Mouse (Mus musculus) lung, embryonic 15.5 days (tissue): ENCODE data around the gene Sfxn1. TPM values are rescaled to one million over a fixed set of nuclear protein-coding genes. Genes with fewer than 3 reads are reported as not detected.

ENCODE experiments used
- ATAC-seq: fragments of 200-750 bp; cut with Nextera tagmentation; 2 replicates; pipeline ENCODE4 v1.8.0; 2017; ENCODE audit warnings: moderate number of reproducible peaks, borderline replicate concordance; ENCODE audit not compliant: low FRiP score, low TSS enrichment; ENCODE audit errors: extremely low read depth
- H3K27ac ChIP-seq: fragments of 300-500 bp; sonication (generic); 2 replicates; pipeline ENCODE4 v1.5.1; 2015; ENCODE audit warnings: moderate library complexity, mild to moderate bottlenecking, inconsistent platforms
- H3K27me3 ChIP-seq: fragments of 300-500 bp; sonication (generic); 2 replicates; pipeline ENCODE4 v1.6.1; 2015; ENCODE audit warnings: inconsistent platforms
- H3K36me3 ChIP-seq: fragments of 300-500 bp; sonication (generic); 2 replicates; pipeline ENCODE4 v1.6.1; 2015; ENCODE audit warnings: inconsistent platforms
- H3K4me1 ChIP-seq: fragments of 300-500 bp; sonication (generic); 2 replicates; pipeline ENCODE4 v1.6.1; 2015; ENCODE audit warnings: inconsistent platforms
- H3K4me2 ChIP-seq: fragments of 300-500 bp; sonication (generic); 2 replicates; pipeline ENCODE4 v1.6.1; 2015; ENCODE audit warnings: inconsistent platforms, mild to moderate bottlenecking, moderate library complexity
- H3K4me3 ChIP-seq: fragments of 300-500 bp; sonication (generic); 2 replicates; pipeline ENCODE4 v1.5.1; 2015; ENCODE audit warnings: mild to moderate bottlenecking, inconsistent platforms
- H3K9ac ChIP-seq: fragments of 300-500 bp; sonication (generic); 2 replicates; pipeline ENCODE4 v1.6.1; 2015; ENCODE audit warnings: inconsistent platforms
- H3K9me3 ChIP-seq: fragments of 300-500 bp; sonication (generic); 2 replicates; pipeline ENCODE4 v1.6.1; 2016; ENCODE audit warnings: inconsistent platforms
- WGBS: fragments of 180-500 bp; shearing (Covaris S2); methylation state at CpG from one replicate; pipeline ENCODE4 v1.1.7; 2015; 5-methylcytosine and 5-hydroxymethylcytosine counted together
- polyA plus RNA-seq: library from polyadenylated mRNA; unstranded; fragments of >200 nt; fragmentation: Nextera tagmentation; extraction: Ambion mirVana; gene quantifications from 2 replicates; pipeline ENCODE4 v1.2.1, GENCODE M21; 2015

Sfxn1 gene
- polyA plus RNA-seq, 1 experiment from 2014 or later = 61.5 TPM

DNA sequence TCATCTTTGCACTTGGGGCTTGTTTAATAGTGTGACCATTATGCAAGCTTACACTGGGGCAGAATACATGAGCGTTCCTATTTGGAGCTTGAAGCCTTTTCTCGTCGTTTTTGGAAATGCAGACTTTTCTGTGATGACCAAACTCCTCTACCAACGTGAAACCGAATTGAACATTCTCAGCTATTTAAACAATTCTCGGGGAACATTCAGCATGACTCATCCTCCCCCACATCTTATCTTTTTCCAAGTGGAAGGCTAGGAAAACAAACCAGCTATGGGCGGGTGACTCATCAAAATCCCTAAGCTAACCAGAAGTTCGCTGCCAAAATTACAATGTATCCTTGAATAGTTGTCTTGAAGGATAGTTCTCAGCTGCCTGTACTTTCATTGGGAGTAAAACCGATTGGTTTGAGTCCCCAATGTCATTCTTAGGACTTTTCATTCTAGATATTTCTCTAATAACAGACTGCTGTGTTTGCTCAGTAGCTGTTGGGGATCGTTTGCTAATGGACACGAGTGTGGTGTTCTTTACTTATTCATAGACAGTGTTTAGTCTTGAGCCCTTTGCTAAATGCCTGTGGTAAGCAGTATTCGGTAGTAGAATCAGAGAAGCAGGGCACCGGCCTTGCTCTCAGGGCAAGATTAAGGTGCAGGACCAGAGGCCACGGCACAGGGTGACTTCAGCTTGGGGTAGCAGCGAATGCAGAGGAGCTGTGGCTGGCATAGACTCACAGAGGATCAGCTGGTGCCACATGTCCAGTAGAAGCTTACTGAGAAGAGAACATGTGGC is 29.6 kb downstream of the Sfxn1 start:
- ATAC-seq = no peak
- H3K27ac ChIP-seq = no peak overlapping the region
- H3K4me3 ChIP-seq = no peak overlapping the region
- H3K36me3 ChIP-seq = peaks cover 25% of the 10 kb centered on the region
- no peaks in the 10 kb centered on the region for H3K27me3 ChIP-seq
- H3K9ac ChIP-seq = no peak overlapping the region
- H3K9me3 ChIP-seq = no peaks in the 10 kb centered on the region
- no peaks in the 10 kb centered on the region for H3K4me1 ChIP-seq
- 68% methylated on average over 15 of the region's 15 CpGs for WGBS
- H3K4me2 ChIP-seq = no peak overlapping the region

DNA sequence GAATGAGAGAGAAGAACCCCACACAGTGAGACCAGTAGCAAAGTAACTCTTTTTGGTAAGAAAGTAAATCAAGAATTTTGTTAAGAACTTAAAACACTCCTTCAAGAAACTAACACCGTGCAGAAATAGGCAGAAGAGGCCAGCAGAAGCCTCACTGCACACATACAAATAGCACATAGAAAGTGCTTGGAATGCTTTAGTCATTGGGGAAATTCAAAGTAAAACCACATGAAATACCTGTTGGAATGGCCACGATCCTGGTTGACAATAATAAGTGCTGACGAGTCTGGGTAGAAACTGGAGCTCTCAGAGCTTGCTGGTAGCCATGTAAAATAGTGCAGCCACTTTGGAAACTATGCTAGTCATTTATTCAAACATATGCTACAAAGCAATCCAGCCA is 30.4 kb downstream of the Sfxn1 start:
- Histone ChIP-seq H3K27me3 (no peaks in the 10 kb centered on the region), H3K36me3 (peaks cover 29% of the 10 kb centered on the region), H3K4me1 (no peaks in the 10 kb centered on the region), H3K9me3 (no peaks in the 10 kb centered on the region), H3K4me3 (no peak overlapping the region), H3K27ac (no peak overlapping the region), H3K9ac (no peak overlapping the region), H3K4me2 (no peak overlapping the region)
- 88% methylated on average over 3 of the region's 3 CpGs for WGBS
- no peak for ATAC-seq

GRCm38 (mm10) chr13:54103271-54103670 is 31.6 kb downstream of the Sfxn1 start:
- Histone ChIP-seq H3K36me3 (peaks cover 22% of the 10 kb centered on the region), H3K27ac (no peak overlapping the region), H3K27me3 (no peaks in the 10 kb centered on the region), H3K4me2 (no peak overlapping the region), H3K9me3 (no peaks in the 10 kb centered on the region), H3K9ac (no peak overlapping the region), H3K4me1 (no peaks in the 10 kb centered on the region), H3K4me3 (no peak overlapping the region)
- no peak for ATAC-seq
- 65% methylated on average over 3 of the region's 3 CpGs for WGBS

- no peak for ATAC-seq
- Histone ChIP-seq H3K27me3 (no peaks in the 10 kb centered on the region), H3K4me3 (no peak overlapping the region), H3K9me3 (no peaks in the 10 kb centered on the region), H3K36me3 (peaks cover 21% of the 10 kb centered on the region), H3K9ac (no peak overlapping the region), H3K27ac (no peak overlapping the region), H3K4me1 (no peaks in the 10 kb centered on the region), H3K4me2 (no peak overlapping the region)
- 70% methylated on average over 10 of the region's 10 CpGs for WGBS
These were observed 32.2 kb downstream of the Sfxn1 start for GRCm38 (mm10) chr13:54103866-54104265.

- H3K4me3 ChIP-seq = no peak overlapping the region
- H3K36me3 ChIP-seq = no peaks in the 10 kb centered on the region
- no peak overlapping the region for H3K9ac ChIP-seq
- H3K9me3 ChIP-seq = no peaks in the 10 kb centered on the region
- no peak overlapping the region for H3K27ac ChIP-seq
- no peaks in the 10 kb centered on the region for H3K4me1 ChIP-seq
- WGBS = 51% methylated on average over 11 of the region's 11 CpGs
- no peaks in the 10 kb centered on the region for H3K27me3 ChIP-seq
- H3K4me2 ChIP-seq = no peak overlapping the region
- no peak for ATAC-seq
These were observed 42.3 kb downstream of the Sfxn1 start for GRCm38 (mm10) chr13:54113819-54114550.

- H3K4me2 ChIP-seq = no peak overlapping the region
- no peaks in the 10 kb centered on the region for H3K27me3 ChIP-seq
- WGBS = 59% methylated on average over 5 of the region's 5 CpGs
- H3K4me1 ChIP-seq = no peaks in the 10 kb centered on the region
- H3K4me3 ChIP-seq = no peak overlapping the region
- ATAC-seq = no peak
- no peak overlapping the region for H3K27ac ChIP-seq
- no peaks in the 10 kb centered on the region for H3K9me3 ChIP-seq
- no peak overlapping the region for H3K9ac ChIP-seq
- H3K36me3 ChIP-seq = no peaks in the 10 kb centered on the region
These were observed 43.3 kb downstream of the Sfxn1 start for GRCm38 (mm10) chr13:54114931-54115330.

DNA sequence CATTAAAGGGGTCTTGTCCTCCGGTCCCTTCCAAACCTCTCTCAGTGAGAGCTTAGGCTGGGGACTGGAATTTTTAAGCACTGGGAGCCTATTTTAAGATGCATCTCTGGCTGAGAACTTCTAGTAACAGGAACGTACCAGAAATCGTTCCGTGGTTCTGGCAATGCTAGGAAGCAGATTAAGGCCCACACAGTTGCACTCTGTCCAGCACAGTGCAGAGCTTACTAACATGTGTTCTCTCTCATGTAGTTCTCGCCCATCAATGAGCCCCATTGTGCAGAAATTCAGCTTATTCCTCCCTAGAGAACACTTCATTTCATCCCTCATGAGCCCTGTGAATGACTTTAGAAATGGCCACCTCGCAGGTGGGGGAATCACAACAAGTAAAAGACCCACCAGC is 44.1 kb downstream of the Sfxn1 start:
- Histone ChIP-seq H3K9me3 (no peaks in the 10 kb centered on the region), H3K4me1 (no peaks in the 10 kb centered on the region), H3K36me3 (no peaks in the 10 kb centered on the region), H3K4me3 (no peak overlapping the region), H3K27ac (no peak overlapping the region), H3K9ac (no peak overlapping the region), H3K4me2 (no peak overlapping the region), H3K27me3 (no peaks in the 10 kb centered on the region)
- no peak for ATAC-seq
- WGBS = 82% methylated on average over 6 of the region's 6 CpGs

DNA sequence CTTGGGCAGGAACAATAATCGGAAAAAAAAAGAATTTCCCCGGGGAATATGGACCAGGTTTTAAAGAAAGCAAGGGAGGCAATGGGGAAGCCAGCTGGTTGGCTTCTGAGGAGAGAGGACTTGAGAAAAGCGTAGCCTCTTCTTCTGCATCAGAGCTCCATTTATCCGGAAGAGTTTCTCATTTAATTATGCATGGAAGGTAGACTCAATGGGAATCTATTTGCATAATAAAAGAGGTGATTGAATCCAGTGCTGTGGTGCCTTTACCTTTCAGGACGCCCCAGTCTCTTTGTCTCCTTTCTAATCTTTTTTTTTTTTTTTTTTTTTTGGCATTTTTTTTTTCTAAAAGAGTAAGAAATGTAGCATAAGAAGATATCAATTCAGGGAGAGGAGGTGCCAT is 46.7 kb downstream of the Sfxn1 start:
- Histone ChIP-seq H3K27ac (no peak overlapping the region), H3K4me2 (no peak overlapping the region), H3K4me3 (no peak overlapping the region), H3K36me3 (no peaks in the 10 kb centered on the region), H3K9ac (no peak overlapping the region), H3K9me3 (no peaks in the 10 kb centered on the region), H3K27me3 (no peaks in the 10 kb centered on the region), H3K4me1 (no peaks in the 10 kb centered on the region)
- 47% methylated on average over 5 of the region's 5 CpGs for WGBS
- no peak for ATAC-seq

DNA sequence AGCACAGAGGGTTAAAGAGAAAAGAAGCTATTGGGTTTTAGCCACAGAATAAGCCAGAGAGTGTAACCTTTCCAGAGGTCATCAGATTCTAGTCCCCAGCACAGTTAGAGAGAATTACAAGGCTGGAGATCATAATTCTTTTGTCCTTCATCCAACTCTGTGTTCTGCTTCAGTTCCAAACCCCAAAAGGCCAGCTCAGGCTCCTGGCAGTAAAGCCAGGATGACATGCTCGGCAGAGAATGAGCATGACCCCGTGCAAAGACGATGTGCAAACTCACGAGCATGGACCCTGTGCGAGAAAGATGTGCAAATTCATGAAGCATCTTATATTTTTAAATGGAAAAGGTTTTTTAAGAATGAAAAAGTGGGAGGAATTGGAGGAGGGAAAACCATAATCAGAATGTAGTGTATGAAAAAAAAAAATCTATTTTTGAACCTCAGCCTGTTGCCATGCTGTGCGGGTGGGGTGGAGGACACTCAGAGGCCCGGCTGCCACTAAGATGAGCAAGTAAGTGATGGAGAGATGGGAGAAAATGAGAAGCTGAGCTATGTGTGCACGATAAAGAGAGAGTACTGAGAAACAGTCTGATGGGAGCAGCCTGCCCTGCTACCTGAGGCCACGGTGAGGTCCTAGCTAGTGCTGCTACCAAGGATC is 66.2 kb downstream of the Sfxn1 start:
- no peak for ATAC-seq
- Histone ChIP-seq H3K9me3 (no peaks in the 10 kb centered on the region), H3K36me3 (no peaks in the 10 kb centered on the region), H3K9ac (no peak overlapping the region), H3K27ac (no peak overlapping the region), H3K27me3 (no peaks in the 10 kb centered on the region), H3K4me1 (no peaks in the 10 kb centered on the region), H3K4me2 (no peak overlapping the region), H3K4me3 (no peak overlapping the region)
- 80% methylated on average over 9 of the region's 9 CpGs for WGBS

- no peaks in the 10 kb centered on the region for H3K4me1 ChIP-seq
- no peaks in the 10 kb centered on the region for H3K9me3 ChIP-seq
- no peak for ATAC-seq
- no peak overlapping the region for H3K4me3 ChIP-seq
- no peaks in the 10 kb centered on the region for H3K36me3 ChIP-seq
- H3K27me3 ChIP-seq = no peaks in the 10 kb centered on the region
- H3K4me2 ChIP-seq = no peak overlapping the region
- 44% methylated on average over 5 of the region's 5 CpGs for WGBS
- H3K27ac ChIP-seq = no peak overlapping the region
- no peak overlapping the region for H3K9ac ChIP-seq
These were observed 72.1 kb downstream of the Sfxn1 start for GRCm38 (mm10) chr13:54143788-54144187.

DNA sequence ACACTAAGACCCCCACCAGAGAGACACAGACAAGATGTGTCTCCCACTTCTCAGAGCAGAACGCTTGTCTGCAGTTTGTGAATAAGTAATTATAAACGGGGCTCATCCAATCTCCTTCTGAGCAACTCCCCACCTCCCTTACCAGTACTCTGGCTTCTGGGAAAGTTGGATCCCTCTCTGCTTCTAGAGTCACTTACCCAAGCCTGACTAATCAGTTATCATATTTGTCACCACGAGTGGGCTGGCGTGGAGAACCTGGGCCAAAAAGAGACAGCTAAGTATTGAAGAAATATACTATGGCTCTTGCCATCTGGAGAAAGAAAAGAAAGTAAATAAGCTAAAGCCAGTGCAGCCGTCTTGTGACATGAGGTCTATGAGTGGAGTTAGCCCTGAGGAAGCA is 73.0 kb downstream of the Sfxn1 start:
- no peaks in the 10 kb centered on the region for H3K27me3 ChIP-seq
- no peaks in the 10 kb centered on the region for H3K36me3 ChIP-seq
- no peak overlapping the region for H3K4me2 ChIP-seq
- H3K9me3 ChIP-seq = no peaks in the 10 kb centered on the region
- no peak overlapping the region for H3K9ac ChIP-seq
- no peak for ATAC-seq
- H3K4me3 ChIP-seq = no peak overlapping the region
- no peaks in the 10 kb centered on the region for H3K4me1 ChIP-seq
- WGBS = 57% methylated on average over 5 of the region's 5 CpGs
- H3K27ac ChIP-seq = no peak overlapping the region

GRCm38 (mm10) chr13:54147328-54147727 is 75.7 kb downstream of the Sfxn1 start:
- ATAC-seq = no peak
- no peak overlapping the region for H3K27ac ChIP-seq
- no peak overlapping the region for H3K4me3 ChIP-seq
- WGBS = 72% methylated on average over 1 of the region's 1 CpGs
- no peaks in the 10 kb centered on the region for H3K9me3 ChIP-seq
- no peaks in the 10 kb centered on the region for H3K4me1 ChIP-seq
- no peaks in the 10 kb centered on the region for H3K27me3 ChIP-seq
- no peak overlapping the region for H3K4me2 ChIP-seq
- no peak overlapping the region for H3K9ac ChIP-seq
- no peaks in the 10 kb centered on the region for H3K36me3 ChIP-seq
